Mouse (Mus musculus): Measurements from ENCODE around the gene Tbc1d8. TPM values are rescaled to one million over a fixed set of nuclear protein-coding genes. Genes with fewer than 3 reads are reported as not detected.

Gene Tbc1d8
- polyA plus RNA-seq, 1 experiment from 2014 or later, result 7.2 TPM

GRCm38 (mm10) chr1:39399228-39399627, 79.3 kb downstream of the Tbc1d8 start:
- Histone ChIP-seq H3K4me3 (replicated peaks) (no peak overlapping the region), H3K36me3 (replicated peaks) (0 out of 2 replicates have a peak, but pooled peaks cover 4% of the 10 kb centered on the region), H3K27me3 (no peaks in the 10 kb centered on the region), H3K9ac (no peak overlapping the region), H3K9me3 (peaks cover 3% of the 10 kb centered on the region; the same call in 1 of the 2 replicates), H3K27ac (no peak overlapping the region), H3K4me1 (no peaks in the 10 kb centered on the region), H3K4me2 (no peak overlapping the region)
- WGBS, result 86% methylated on average over 4 of the region's 4 CpGs
- ATAC-seq (ENCODE audit: low FRiP score), result no peak

- no peak for ATAC-seq (ENCODE audit: low FRiP score)
- Histone ChIP-seq H3K4me1 (no peaks in the 10 kb centered on the region), H3K27ac (no peak overlapping the region), H3K4me2 (no peak overlapping the region), H3K27me3 (no peaks in the 10 kb centered on the region), H3K4me3 (replicated peaks) (no peak overlapping the region), H3K36me3 (replicated peaks) (0 out of 2 replicates have a peak, but pooled peaks cover 4% of the 10 kb centered on the region), H3K9ac (no peak overlapping the region), H3K9me3 (peaks cover 3% of the 10 kb centered on the region; the same call in 1 of the 2 replicates)
- WGBS, result 94% methylated on average over 6 of the region's 6 CpGs
These were observed 80.3 kb downstream of the Tbc1d8 start for GRCm38 (mm10) chr1:39398284-39398683.

DNA sequence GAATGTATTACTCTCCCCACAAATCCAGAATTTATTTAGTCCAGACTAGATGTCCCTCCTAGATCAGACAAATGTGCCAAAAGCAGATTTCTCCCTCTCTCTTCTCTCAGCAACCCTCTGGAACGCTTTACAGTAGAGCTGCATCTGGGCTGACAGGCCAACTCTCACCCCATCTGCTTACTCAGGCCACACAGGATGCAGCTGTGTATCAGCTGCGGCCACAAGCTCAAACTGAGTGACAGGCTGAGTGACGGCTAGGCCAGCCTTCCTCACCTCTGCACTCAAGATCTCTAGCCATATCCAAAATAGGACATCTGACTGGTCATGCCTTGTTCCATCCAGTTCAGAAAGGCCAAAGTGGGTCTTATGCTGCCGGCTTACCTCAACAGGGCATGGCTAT, 82.2 kb downstream of the Tbc1d8 start:
- WGBS, result 88% methylated on average over 4 of the region's 4 CpGs
- Histone ChIP-seq H3K4me3 (replicated peaks) (no peak overlapping the region), H3K27ac (no peak overlapping the region), H3K4me1 (no peaks in the 10 kb centered on the region), H3K4me2 (no peak overlapping the region), H3K36me3 (replicated peaks) (0 out of 2 replicates have a peak, but pooled peaks cover 4% of the 10 kb centered on the region), H3K9ac (no peak overlapping the region), H3K27me3 (no peaks in the 10 kb centered on the region), H3K9me3 (peaks cover 3% of the 10 kb centered on the region; the same call in 1 of the 2 replicates)
- ATAC-seq (ENCODE audit: low FRiP score), result no peak

DNA sequence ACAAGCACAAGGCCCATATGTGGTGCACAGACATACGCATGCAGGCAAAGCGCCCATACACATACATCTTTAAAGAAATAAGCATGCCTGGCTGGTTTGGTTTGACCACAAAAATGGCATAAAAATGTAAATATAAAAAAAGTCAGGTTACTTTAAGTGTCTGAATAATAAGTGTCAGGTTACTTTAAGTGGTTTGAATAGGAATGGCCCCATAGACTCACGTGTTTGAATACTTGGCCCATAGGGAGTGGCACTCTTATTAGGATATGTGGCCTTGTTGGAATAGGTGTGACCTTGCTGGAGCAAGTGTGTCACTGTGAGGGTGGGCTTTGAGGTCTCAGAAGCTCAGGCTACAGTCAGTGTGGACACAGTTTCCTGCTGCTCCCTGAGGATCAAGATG, 83.9 kb downstream of the Tbc1d8 start:
- no peak overlapping the region for H3K4me2 ChIP-seq
- 0 out of 2 replicates have a peak, but pooled peaks cover 4% of the 10 kb centered on the region for H3K36me3 ChIP-seq (replicated peaks)
- ATAC-seq (ENCODE audit: low FRiP score), result no peak
- H3K27ac ChIP-seq, result no peak overlapping the region
- WGBS, result 82% methylated on average over 3 of the region's 3 CpGs
- peaks cover 5% of the 10 kb centered on the region; the same call in 1 of the 2 replicates for H3K4me1 ChIP-seq
- no peak overlapping the region for H3K4me3 ChIP-seq (replicated peaks)
- H3K9ac ChIP-seq, result no peak overlapping the region
- H3K9me3 ChIP-seq, result peaks cover 3% of the 10 kb centered on the region; the same call in 1 of the 2 replicates
- 0 out of 2 replicates have a peak, but pooled peaks cover 5% of the 10 kb centered on the region for H3K27me3 ChIP-seq

DNA sequence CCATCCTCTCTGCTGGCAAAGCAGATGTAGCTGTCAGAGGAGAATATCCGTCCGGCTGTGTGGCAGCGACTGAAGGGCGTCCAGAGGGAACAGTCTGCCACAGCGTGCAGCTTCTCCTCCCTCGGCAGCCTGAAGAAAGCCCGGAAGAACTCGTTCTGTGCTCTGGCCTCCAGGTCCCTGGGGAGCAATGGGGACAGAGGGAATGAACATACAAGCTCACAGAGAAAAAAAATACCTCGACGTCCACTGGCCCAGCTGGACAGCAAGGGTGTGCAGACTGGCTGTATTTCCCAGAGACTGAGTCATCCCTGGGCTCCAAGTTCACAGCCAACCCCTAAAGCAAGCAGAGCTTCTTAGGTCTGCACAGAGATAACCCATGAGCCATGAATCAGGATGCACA, 84.5 kb downstream of the Tbc1d8 start:
- Histone ChIP-seq H3K27ac (no peak overlapping the region), H3K4me2 (no peak overlapping the region), H3K36me3 (replicated peaks) (0 out of 2 replicates have a peak, but pooled peaks cover 4% of the 10 kb centered on the region), H3K4me1 (peaks cover 5% of the 10 kb centered on the region; the same call in 1 of the 2 replicates), H3K4me3 (replicated peaks) (no peak overlapping the region), H3K27me3 (0 out of 2 replicates have a peak, but pooled peaks cover 5% of the 10 kb centered on the region), H3K9me3 (peaks cover 3% of the 10 kb centered on the region; the same call in 1 of the 2 replicates), H3K9ac (no peak overlapping the region)
- no peak for ATAC-seq (ENCODE audit: low FRiP score)
- WGBS, result 80% methylated on average over 10 of the region's 10 CpGs

DNA sequence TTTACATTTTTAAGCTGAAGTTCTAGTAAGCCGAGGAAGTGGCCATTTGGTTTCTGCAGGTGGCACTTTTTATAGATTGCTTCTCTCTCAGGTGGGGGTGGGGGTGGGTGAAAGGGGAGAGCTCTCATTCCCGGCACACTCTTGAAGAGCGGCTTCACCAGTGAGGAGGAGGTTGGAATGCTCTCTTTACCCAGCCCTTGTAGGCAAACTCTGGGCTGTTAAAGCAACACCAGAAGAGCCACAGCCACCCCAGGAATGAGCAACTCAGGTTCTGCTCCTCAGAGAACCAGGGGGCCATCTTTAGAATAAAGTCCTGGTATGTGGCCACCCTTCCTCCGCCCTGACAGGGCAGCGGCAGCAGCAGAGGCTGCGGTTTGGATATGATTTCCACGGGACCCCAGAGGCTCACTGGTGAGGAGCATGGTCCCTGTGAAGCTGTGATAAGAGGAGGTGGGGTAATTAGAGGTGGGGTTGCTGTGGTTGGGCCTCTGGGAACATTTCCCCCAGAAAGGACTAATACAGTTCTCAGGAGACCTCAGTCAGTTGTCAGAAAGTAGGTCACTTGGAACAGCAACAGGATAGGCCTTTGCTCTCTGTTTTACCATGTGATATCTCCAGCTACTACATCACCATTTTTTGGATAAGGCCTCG, 85.2 kb downstream of the Tbc1d8 start:
- Histone ChIP-seq H3K27ac (no peak overlapping the region), H3K27me3 (0 out of 2 replicates have a peak, but pooled peaks cover 5% of the 10 kb centered on the region), H3K4me2 (no peak overlapping the region), H3K9me3 (peaks cover 3% of the 10 kb centered on the region; the same call in 1 of the 2 replicates), H3K4me1 (peaks cover 5% of the 10 kb centered on the region; the same call in 1 of the 2 replicates), H3K4me3 (replicated peaks) (no peak overlapping the region), H3K36me3 (replicated peaks) (0 out of 2 replicates have a peak, but pooled peaks cover 4% of the 10 kb centered on the region), H3K9ac (no peak overlapping the region)
- WGBS, result 93% methylated on average over 8 of the region's 8 CpGs
- no peak for ATAC-seq (ENCODE audit: low FRiP score)

GRCm38 (mm10) chr1:39392189-39392588, 86.4 kb downstream of the Tbc1d8 start:
- no peak overlapping the region for H3K9ac ChIP-seq
- H3K9me3 ChIP-seq, result peaks cover 1% of the 10 kb centered on the region; the same call in 1 of the 2 replicates
- peaks cover 5% of the 10 kb centered on the region; the same call in 1 of the 2 replicates for H3K4me1 ChIP-seq
- 0 out of 2 replicates have a peak, but pooled peaks have one; percentile 39 for ATAC-seq (ENCODE audit: low FRiP score)
- H3K4me2 ChIP-seq, result no peak overlapping the region
- H3K27me3 ChIP-seq, result 0 out of 2 replicates have a peak, but pooled peaks cover 5% of the 10 kb centered on the region
- no peak overlapping the region for H3K27ac ChIP-seq
- H3K4me3 ChIP-seq (replicated peaks), result no peak overlapping the region
- 55% methylated on average over 3 of the region's 3 CpGs for WGBS
- H3K36me3 ChIP-seq (replicated peaks), result no peaks in the 10 kb centered on the region

DNA sequence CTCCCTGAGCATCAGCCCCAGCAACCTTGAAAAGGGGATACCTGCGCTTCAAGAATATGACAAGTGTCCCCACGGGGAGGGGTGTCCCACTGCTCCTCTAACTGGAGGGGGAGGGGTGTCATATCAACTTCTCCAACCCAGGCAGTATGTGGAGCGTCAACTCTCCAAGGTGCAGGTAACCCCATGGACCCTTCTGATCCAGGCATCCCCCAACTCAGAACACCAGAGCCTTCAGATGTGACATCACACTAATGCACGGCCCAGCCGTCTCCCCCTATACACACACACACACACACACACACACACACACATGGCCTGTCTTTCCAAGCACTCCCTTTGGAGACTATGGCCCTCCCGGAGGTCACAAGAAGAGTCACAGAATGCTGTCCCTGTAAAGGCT, 86.9 kb downstream of the Tbc1d8 start:
- no peak overlapping the region for H3K4me3 ChIP-seq (replicated peaks)
- ATAC-seq (ENCODE audit: low FRiP score), result 0 out of 2 replicates have a peak, but pooled peaks have one; percentile 17
- H3K27ac ChIP-seq, result no peak overlapping the region
- no peaks in the 10 kb centered on the region for H3K9me3 ChIP-seq
- H3K4me2 ChIP-seq, result no peak overlapping the region
- WGBS, result 88% methylated on average over 6 of the region's 6 CpGs
- H3K9ac ChIP-seq, result no peak overlapping the region
- H3K4me1 ChIP-seq, result peaks cover 5% of the 10 kb centered on the region; the same call in 1 of the 2 replicates
- 0 out of 2 replicates have a peak, but pooled peaks cover 5% of the 10 kb centered on the region for H3K27me3 ChIP-seq
- H3K36me3 ChIP-seq (replicated peaks), result no peaks in the 10 kb centered on the region

DNA sequence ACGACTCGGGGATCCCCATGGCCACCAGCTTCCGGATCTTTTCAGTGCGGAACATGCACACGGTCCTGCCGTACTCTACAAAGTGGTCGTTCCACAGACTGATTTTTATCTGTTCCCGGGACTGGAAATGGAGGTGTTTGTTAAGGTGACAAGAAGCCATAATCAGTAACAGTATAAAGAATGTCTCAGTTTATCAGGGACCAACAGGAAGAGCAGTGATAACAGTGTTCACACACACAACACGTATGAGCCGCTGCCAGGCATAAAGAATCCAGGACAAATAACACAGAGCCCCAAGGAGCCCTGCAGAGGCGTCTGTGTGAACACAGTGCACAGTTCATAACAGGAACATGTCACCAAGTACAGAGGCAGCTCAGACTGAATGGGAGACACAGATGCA, 89.2 kb downstream of the Tbc1d8 start:
- Histone ChIP-seq H3K9me3 (no peaks in the 10 kb centered on the region), H3K4me2 (no peak overlapping the region), H3K27me3 (0 out of 2 replicates have a peak, but pooled peaks cover 5% of the 10 kb centered on the region), H3K36me3 (replicated peaks) (no peaks in the 10 kb centered on the region), H3K9ac (no peak overlapping the region), H3K27ac (no peak overlapping the region), H3K4me3 (replicated peaks) (no peak overlapping the region), H3K4me1 (peaks cover 5% of the 10 kb centered on the region; the same call in 1 of the 2 replicates)
- 94% methylated on average over 11 of the region's 11 CpGs for WGBS
- no peak for ATAC-seq (ENCODE audit: low FRiP score)

DNA sequence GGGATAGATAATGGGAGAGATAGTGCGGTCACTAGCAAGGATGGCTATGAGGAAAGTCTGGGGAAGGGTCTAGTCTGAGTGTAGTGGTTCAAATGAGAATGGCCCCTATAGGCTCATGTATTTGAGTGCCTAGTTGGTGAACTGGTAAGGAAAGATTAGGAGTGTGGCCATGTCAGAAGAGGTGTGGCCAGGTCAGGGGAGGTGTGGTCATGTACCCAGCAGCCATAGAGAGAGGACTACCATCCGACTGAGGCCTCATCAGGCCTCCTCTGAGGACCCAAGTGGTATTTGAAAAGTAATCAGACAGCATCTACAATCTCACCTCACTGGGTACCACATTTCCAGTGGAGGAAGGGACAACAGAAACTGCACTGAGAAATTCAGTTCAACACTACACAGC, 90.4 kb downstream of the Tbc1d8 start:
- 75% methylated on average over 2 of the region's 2 CpGs for WGBS
- no peak overlapping the region for H3K9ac ChIP-seq
- H3K4me2 ChIP-seq, result no peak overlapping the region
- H3K9me3 ChIP-seq, result no peaks in the 10 kb centered on the region
- H3K27me3 ChIP-seq, result 0 out of 2 replicates have a peak, but pooled peaks cover 5% of the 10 kb centered on the region
- no peak overlapping the region for H3K27ac ChIP-seq
- ATAC-seq (ENCODE audit: low FRiP score), result no peak
- no peak overlapping the region for H3K4me3 ChIP-seq (replicated peaks)
- no peaks in the 10 kb centered on the region for H3K36me3 ChIP-seq (replicated peaks)
- H3K4me1 ChIP-seq, result peaks cover 5% of the 10 kb centered on the region; the same call in 1 of the 2 replicates

- Histone ChIP-seq H3K4me1 (peaks cover 5% of the 10 kb centered on the region; the same call in 1 of the 2 replicates), H3K4me2 (no peak overlapping the region), H3K4me3 (replicated peaks) (no peak overlapping the region), H3K27me3 (0 out of 2 replicates have a peak, but pooled peaks cover 5% of the 10 kb centered on the region), H3K9ac (no peak overlapping the region), H3K9me3 (no peaks in the 10 kb centered on the region), H3K36me3 (replicated peaks) (no peaks in the 10 kb centered on the region), H3K27ac (no peak overlapping the region)
- WGBS, result 89% methylated on average over 4 of the region's 4 CpGs
- ATAC-seq (ENCODE audit: low FRiP score), result no peak
These were observed 91.1 kb downstream of the Tbc1d8 start for GRCm38 (mm10) chr1:39387497-39387896.

DNA sequence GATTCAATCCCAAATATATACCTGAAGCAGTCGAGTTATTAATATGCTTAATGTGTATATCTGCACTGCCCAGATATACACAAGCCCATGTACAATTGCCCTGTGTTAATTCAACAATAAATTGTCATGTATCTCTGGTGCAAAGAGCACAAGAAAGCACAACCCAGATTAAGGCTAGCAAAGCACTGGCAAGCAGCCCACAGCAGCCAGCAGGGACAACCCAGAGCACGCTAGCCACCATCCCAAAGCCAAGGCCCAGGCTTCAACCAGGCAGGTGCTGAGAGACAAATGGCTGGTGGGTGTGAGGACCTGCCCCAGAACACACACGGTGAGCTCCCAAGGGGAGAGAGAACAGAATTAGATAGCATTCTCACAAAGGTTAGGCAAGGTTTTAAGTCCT, 92.1 kb downstream of the Tbc1d8 start:
- Histone ChIP-seq H3K4me2 (no peak overlapping the region), H3K9me3 (no peaks in the 10 kb centered on the region), H3K36me3 (replicated peaks) (no peaks in the 10 kb centered on the region), H3K4me3 (replicated peaks) (no peak overlapping the region), H3K27ac (no peak overlapping the region), H3K9ac (no peak overlapping the region), H3K4me1 (peaks cover 5% of the 10 kb centered on the region; the same call in 1 of the 2 replicates), H3K27me3 (0 out of 2 replicates have a peak, but pooled peaks cover 5% of the 10 kb centered on the region)
- WGBS, result 91% methylated on average over 3 of the region's 3 CpGs
- ATAC-seq (ENCODE audit: low FRiP score), result no peak
